Mouse (Mus musculus): ENCODE results near the gene Lipc.
A peak's percentile ranks its signal among the peaks of the same experiment; 100 is the strongest.

The Lipc gene

GRCm38 (mm10) chr9:70957717-70958116 lies 5.7 kb upstream of the Lipc start:
- DNase-seq (ENCODE audit: low spot score) = no peak

- DNase-seq (ENCODE audit: low spot score) = no peak
Measured at GRCm38 (mm10) chr9:70954226-70954625, 2.2 kb upstream of the Lipc start.

GRCm38 (mm10) chr9:70949336-70949735 lies 2.7 kb downstream of the Lipc start:
- no peak for DNase-seq (ENCODE audit: low spot score)

- no peak for DNase-seq (ENCODE audit: low spot score)
Measured at GRCm38 (mm10) chr9:70947312-70947711, 4.7 kb downstream of the Lipc start.

GRCm38 (mm10) chr9:70942686-70943333 lies 9.2 kb downstream of the Lipc start:
- DNase-seq (ENCODE audit: low spot score) = peak; percentile 54

- no peak for DNase-seq (ENCODE audit: low spot score)
Measured at GRCm38 (mm10) chr9:70939752-70940501, 12.1 kb downstream of the Lipc start.

- no peak for DNase-seq (ENCODE audit: low spot score)
Measured at GRCm38 (mm10) chr9:70938850-70939249, 13.2 kb downstream of the Lipc start.

- no peak for DNase-seq (ENCODE audit: low spot score)
Measured at GRCm38 (mm10) chr9:70938134-70938533, 13.9 kb downstream of the Lipc start.

GRCm38 (mm10) chr9:70934587-70935295 lies 17.3 kb downstream of the Lipc start:
- DNase-seq (ENCODE audit: low spot score) = no peak

- no peak for DNase-seq (ENCODE audit: low spot score)
Measured at GRCm38 (mm10) chr9:70930641-70931020, 21.4 kb downstream of the Lipc start.

- DNase-seq (ENCODE audit: low spot score) = no peak
Measured at GRCm38 (mm10) chr9:70929840-70930640, 22.0 kb downstream of the Lipc start.

GRCm38 (mm10) chr9:70928472-70928871 lies 23.6 kb downstream of the Lipc start:
- no peak for DNase-seq (ENCODE audit: low spot score)

GRCm38 (mm10) chr9:70927701-70928100 lies 24.3 kb downstream of the Lipc start:
- no peak for DNase-seq (ENCODE audit: low spot score)

- no peak for DNase-seq (ENCODE audit: low spot score)
Measured at GRCm38 (mm10) chr9:70926820-70927588, 25.0 kb downstream of the Lipc start.

GRCm38 (mm10) chr9:70925225-70925624 lies 26.8 kb downstream of the Lipc start:
- no peak for DNase-seq (ENCODE audit: low spot score)

GRCm38 (mm10) chr9:70924763-70925162 lies 27.3 kb downstream of the Lipc start:
- no peak for DNase-seq (ENCODE audit: low spot score)

GRCm38 (mm10) chr9:70921781-70922565 lies 30.1 kb downstream of the Lipc start:
- DNase-seq (ENCODE audit: low spot score) = no peak

- no peak for DNase-seq (ENCODE audit: low spot score)
Measured at GRCm38 (mm10) chr9:70921132-70921531, 30.9 kb downstream of the Lipc start.

- no peak for DNase-seq (ENCODE audit: low spot score)
Measured at GRCm38 (mm10) chr9:70919271-70919670, 32.8 kb downstream of the Lipc start.

- DNase-seq (ENCODE audit: low spot score) = no peak
Measured at GRCm38 (mm10) chr9:70916516-70916915, 35.5 kb downstream of the Lipc start.

GRCm38 (mm10) chr9:70915356-70915685 lies 36.7 kb downstream of the Lipc start:
- peak; percentile 42 for DNase-seq (ENCODE audit: low spot score)
